Mouse (Mus musculus) hindbrain, embryonic 15.5 days (tissue): ENCODE data around the gene Krtap16-1. TPM values are rescaled to one million over a fixed set of nuclear protein-coding genes. Genes with fewer than 3 reads are reported as not detected.
A peak's percentile ranks its signal among the peaks of the same experiment; 100 is the strongest.

Experiments used
- ATAC-seq: fragments of 200-750 bp; cut with Nextera tagmentation; 2 replicates; pipeline ENCODE4 v1.8.0; 2017; ENCODE audit warnings: low read depth, moderate number of reproducible peaks, moderate TSS enrichment; ENCODE audit not compliant: low FRiP score
- H3K27ac ChIP-seq: fragments of 300-500 bp; sonication (generic); replicated peaks from 2 replicates; pipeline ENCODE4 v1.5.1; 2015; ENCODE audit warnings: mild to moderate bottlenecking, inconsistent platforms
- H3K27me3 ChIP-seq: fragments of 300-500 bp; sonication (generic); 2 replicates; pipeline ENCODE4 v1.6.1; 2015; ENCODE audit warnings: control low read depth, inconsistent platforms
- H3K36me3 ChIP-seq: fragments of 300-500 bp; sonication (generic); 2 replicates; pipeline ENCODE4 v1.6.1; 2015; ENCODE audit warnings: control low read depth, inconsistent platforms
- H3K4me1 ChIP-seq: fragments of 300-500 bp; sonication (generic); replicated peaks from 2 replicates; pipeline ENCODE4 v1.6.1; 2015; ENCODE audit warnings: control low read depth, inconsistent platforms
- H3K4me2 ChIP-seq: fragments of 300-500 bp; sonication (generic); 2 replicates; pipeline ENCODE4 v1.6.1; 2015; ENCODE audit warnings: moderate library complexity, mild to moderate bottlenecking, inconsistent platforms
- H3K4me3 ChIP-seq: fragments of 300-500 bp; sonication (generic); 2 replicates; pipeline ENCODE4 v1.5.1; 2015; ENCODE audit warnings: mild to moderate bottlenecking, inconsistent platforms
- H3K9ac ChIP-seq: fragments of 300-500 bp; sonication (generic); 2 replicates; pipeline ENCODE4 v1.6.1; 2015; ENCODE audit warnings: inconsistent platforms
- H3K9me3 ChIP-seq: fragments of 300-500 bp; sonication (generic); 2 replicates; pipeline ENCODE4 v1.6.1; 2016; ENCODE audit warnings: control low read depth, inconsistent platforms
- WGBS: fragments of 180-500 bp; shearing (Covaris S2); methylation state at CpG from one replicate; pipeline ENCODE4 v1.1.7; 2015; 5-methylcytosine and 5-hydroxymethylcytosine counted together
- polyA plus RNA-seq: library from polyadenylated mRNA; unstranded; fragments of >200 nt; fragmentation: Nextera tagmentation; extraction: Ambion mirVana; gene quantifications from 2 replicates; pipeline ENCODE4 v1.2.1, GENCODE M21; 2015

The Krtap16-1 gene
- polyA plus RNA-seq, 1 experiment from 2014 or later = 0.10 TPM

GRCm38 (mm10) chr11:99993620-99994383 is 7.4 kb upstream of the Krtap16-1 start, which contains the start of gene Krtap17-1:
Gene Krtap17-1 (minus strand): TSS chr11:99993994.
- Histone ChIP-seq H3K27me3 (no peaks in the 10 kb centered on the region; the same call in 1 of the 2 replicates), H3K4me2 (peak within 1 kb of the TSS; percentile 51), H3K36me3 (no peaks in the 10 kb centered on the region), H3K4me3 (peak within 1 kb of the TSS; percentile 24), H3K9me3 (no peaks in the 10 kb centered on the region), H3K4me1 (peaks cover 10% of the 10 kb centered on the region; the same call in 1 of the 2 replicates), H3K9ac (no peak within 1 kb of the TSS), H3K27ac (0 out of 2 replicates have a peak within 1 kb of the TSS, but pooled peaks have one; percentile 30)
- ATAC-seq = peak; percentile 56; the same call in 1 of the 2 replicates
- 23% methylated on average over 26 of the region's 26 CpGs for WGBS

GRCm38 (mm10) chr11:99990571-99990970 is 4.2 kb upstream of the Krtap16-1 start:
- ATAC-seq = no peak
- Histone ChIP-seq H3K9ac (no peak overlapping the region), H3K4me2 (no peak overlapping the region), H3K36me3 (no peaks in the 10 kb centered on the region), H3K4me1 (peaks cover 12% of the 10 kb centered on the region; the same call in 1 of the 2 replicates), H3K27me3 (no peaks in the 10 kb centered on the region; the same call in 1 of the 2 replicates), H3K4me3 (no peak overlapping the region), H3K9me3 (no peaks in the 10 kb centered on the region), H3K27ac (no peak overlapping the region)
- WGBS = 68% methylated on average over 3 of the region's 3 CpGs

GRCm38 (mm10) chr11:99989881-99990405 is 3.5 kb upstream of the Krtap16-1 start:
- no peak overlapping the region for H3K4me3 ChIP-seq
- no peaks in the 10 kb centered on the region for H3K36me3 ChIP-seq
- H3K4me2 ChIP-seq = no peak overlapping the region
- H3K27me3 ChIP-seq = no peaks in the 10 kb centered on the region; the same call in 1 of the 2 replicates
- WGBS = 87% methylated on average over 6 of the region's 6 CpGs
- no peak for ATAC-seq
- H3K9me3 ChIP-seq = no peaks in the 10 kb centered on the region
- no peak overlapping the region for H3K9ac ChIP-seq
- H3K27ac ChIP-seq = no peak overlapping the region
- H3K4me1 ChIP-seq = peaks cover 14% of the 10 kb centered on the region; the same call in 1 of the 2 replicates

- H3K27ac ChIP-seq = no peak overlapping the region
- H3K9me3 ChIP-seq = no peaks in the 10 kb centered on the region
- H3K9ac ChIP-seq = no peak overlapping the region
- no peak for ATAC-seq
- no peak overlapping the region for H3K4me2 ChIP-seq
- H3K4me3 ChIP-seq = no peak overlapping the region
- H3K4me1 ChIP-seq = 0 out of 2 replicates have a peak, but pooled peaks cover 7% of the 10 kb centered on the region
- H3K36me3 ChIP-seq = no peaks in the 10 kb centered on the region
- no peaks in the 10 kb centered on the region; the same call in 1 of the 2 replicates for H3K27me3 ChIP-seq
- 94% methylated on average over 3 of the region's 3 CpGs for WGBS
These were observed 2.1 kb upstream of the Krtap16-1 start for GRCm38 (mm10) chr11:99988530-99988929.

GRCm38 (mm10) chr11:99985291-99986092 is 905 bp downstream of the Krtap16-1 start:
- ATAC-seq = peak; percentile 93
- 63% methylated on average over 20 of the region's 20 CpGs for WGBS
- no peak overlapping the region for H3K4me2 ChIP-seq
- 0 out of 2 replicates have a peak, but pooled peaks cover 4% of the 10 kb centered on the region for H3K4me1 ChIP-seq
- H3K27ac ChIP-seq = peak overlapping the region; percentile 74
- H3K4me3 ChIP-seq = no peak overlapping the region
- no peaks in the 10 kb centered on the region for H3K27me3 ChIP-seq
- H3K9me3 ChIP-seq = no peaks in the 10 kb centered on the region
- no peaks in the 10 kb centered on the region for H3K36me3 ChIP-seq
- no peak overlapping the region for H3K9ac ChIP-seq

- Histone ChIP-seq H3K4me1 (0 out of 2 replicates have a peak, but pooled peaks cover 4% of the 10 kb centered on the region), H3K27me3 (no peaks in the 10 kb centered on the region), H3K4me2 (no peak overlapping the region), H3K9me3 (no peaks in the 10 kb centered on the region), H3K36me3 (no peaks in the 10 kb centered on the region), H3K27ac (no peak overlapping the region), H3K4me3 (no peak overlapping the region), H3K9ac (no peak overlapping the region)
- WGBS = 96% methylated on average over 1 of the region's 1 CpGs
- no peak for ATAC-seq
These were observed 3.0 kb downstream of the Krtap16-1 start for GRCm38 (mm10) chr11:99983442-99983841.

- WGBS = 89% methylated on average over 9 of the region's 9 CpGs
- ATAC-seq = no peak
- no peaks in the 10 kb centered on the region for H3K9me3 ChIP-seq
These were observed 3.7 kb downstream of the Krtap16-1 start for GRCm38 (mm10) chr11:99982731-99983130.

GRCm38 (mm10) chr11:99978953-99979352 is 7.4 kb downstream of the Krtap16-1 start, which contains the start of gene Krtap29-1:
Gene Krtap29-1 (minus strand): TSS chr11:99979053.
- Histone ChIP-seq H3K27me3 (no peaks in the 10 kb centered on the region), H3K27ac (no peak within 1 kb of the TSS), H3K4me1 (no peaks in the 10 kb centered on the region), H3K9me3 (peaks cover 3% of the 10 kb centered on the region; the same call in 1 of the 2 replicates), H3K4me2 (no peak within 1 kb of the TSS), H3K9ac (no peak within 1 kb of the TSS), H3K36me3 (no peaks in the 10 kb centered on the region), H3K4me3 (no peak within 1 kb of the TSS)
- ATAC-seq = no peak
- WGBS = 69% methylated on average over 5 of the region's 5 CpGs

More at GRCm38 (mm10) chr11:99982731-99983130, 3.7 kb downstream of the Krtap16-1 start:
- H3K4me2 ChIP-seq = no peak overlapping the region
- no peaks in the 10 kb centered on the region for H3K36me3 ChIP-seq
- H3K4me1 ChIP-seq = 0 out of 2 replicates have a peak, but pooled peaks cover 4% of the 10 kb centered on the region
- no peaks in the 10 kb centered on the region for H3K27me3 ChIP-seq
- H3K9ac ChIP-seq = no peak overlapping the region
- no peak overlapping the region for H3K4me3 ChIP-seq
- no peak overlapping the region for H3K27ac ChIP-seq

GRCm38 (mm10) chr11:99965961-99966360 is 20.4 kb downstream of the Krtap16-1 start:
- Histone ChIP-seq H3K4me1 (no peaks in the 10 kb centered on the region), H3K9ac (no peak overlapping the region), H3K27ac (no peak overlapping the region), H3K27me3 (no peaks in the 10 kb centered on the region), H3K9me3 (no peaks in the 10 kb centered on the region), H3K4me3 (no peak overlapping the region), H3K36me3 (no peaks in the 10 kb centered on the region), H3K4me2 (no peak overlapping the region)
- 78% methylated on average over 2 of the region's 2 CpGs for WGBS
- no peak for ATAC-seq

- H3K27ac ChIP-seq = no peak overlapping the region
- no peak for ATAC-seq
- H3K4me1 ChIP-seq = no peaks in the 10 kb centered on the region
- no peaks in the 10 kb centered on the region for H3K9me3 ChIP-seq
- H3K27me3 ChIP-seq = no peaks in the 10 kb centered on the region
- no peak overlapping the region for H3K4me3 ChIP-seq
- no peak overlapping the region for H3K9ac ChIP-seq
- H3K4me2 ChIP-seq = no peak overlapping the region
- WGBS = 64% methylated on average over 6 of the region's 6 CpGs
- H3K36me3 ChIP-seq = no peaks in the 10 kb centered on the region
These were observed 22.2 kb downstream of the Krtap16-1 start for GRCm38 (mm10) chr11:99964213-99964612.

- no peaks in the 10 kb centered on the region for H3K4me1 ChIP-seq
- 93% methylated on average over 2 of the region's 2 CpGs for WGBS
- H3K27me3 ChIP-seq = no peaks in the 10 kb centered on the region
- no peak within 1 kb of the TSS for H3K9ac ChIP-seq
- H3K4me3 ChIP-seq = no peak within 1 kb of the TSS
- no peak within 1 kb of the TSS for H3K4me2 ChIP-seq
- no peak for ATAC-seq
- H3K36me3 ChIP-seq = no peaks in the 10 kb centered on the region
- no peaks in the 10 kb centered on the region; the same call in 1 of the 2 replicates for H3K9me3 ChIP-seq
- H3K27ac ChIP-seq = no peak within 1 kb of the TSS
These were observed 38.2 kb downstream of the Krtap16-1 start, which contains the start of gene Krtap9-5 for GRCm38 (mm10) chr11:99948175-99948574. Gene Krtap9-5 (plus strand): TSS chr11:99948475.
